Mouse (Mus musculus): ENCODE measurements at regions not wholly inside any gene's neighbourhood (a gene's known extent, or its start where the extent isn't known, plus 50 kb on each side); places are given as distances from the start of the nearest gene placed in this dataset.

DNA sequence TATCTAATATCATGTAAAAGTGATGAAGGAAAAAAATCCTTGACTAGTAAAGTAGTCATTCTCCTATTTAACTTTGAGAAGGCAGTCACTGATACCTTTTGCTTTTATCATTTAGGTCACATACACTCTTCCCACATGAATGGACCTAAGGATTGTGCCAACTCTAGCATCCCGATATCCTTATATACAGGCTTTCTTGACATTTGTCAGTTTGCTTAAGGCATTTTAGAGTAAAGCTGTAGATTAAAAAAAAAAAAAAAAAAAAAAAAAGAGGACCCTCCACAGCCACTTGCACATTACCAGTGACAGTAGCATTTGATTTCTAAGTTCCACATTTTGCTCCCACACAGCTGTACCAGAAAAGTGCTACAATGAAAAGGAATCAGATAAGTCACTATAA is 1425.7 kb upstream of the B3galt2 start:
- TF ChIP-seq CTCF (IDR thresholded peaks at IDR 0.05) (no peak), EP300 (IDR thresholded peaks at IDR 0.05) (no peak)

All from lung, postnatal 0 days (tissue).